Mouse (Mus musculus) retina, embryonic 14.5 days (tissue): ENCODE measurements at regions not wholly inside any gene's neighbourhood (a gene's known extent, or its start where the extent isn't known, plus 50 kb on each side); places are given as distances from the start of the nearest gene placed in this dataset.

Experiments used
- DNase-seq: peaks from one replicate; pipeline ENCODE4 v3.0.0-alpha.2; 2015; ENCODE audit warnings: low spot score

GRCm38 (mm10) chr1:43367151-43367895, 77.1 kb upstream of the Nck2 start:
- no peak for DNase-seq

- no peak for DNase-seq
Observed at GRCm38 (mm10) chr1:43371863-43372262, 72.5 kb upstream of the Nck2 start.

- DNase-seq, result no peak
Observed at GRCm38 (mm10) chr1:43374946-43375345, 69.4 kb upstream of the Nck2 start.

GRCm38 (mm10) chr1:43375851-43376250, 68.5 kb upstream of the Nck2 start:
- DNase-seq, result no peak

GRCm38 (mm10) chr1:43377491-43378263, 66.7 kb upstream of the Nck2 start:
- DNase-seq, result no peak

GRCm38 (mm10) chr1:43385008-43385407, 59.4 kb upstream of the Nck2 start:
- DNase-seq, result no peak

- no peak for DNase-seq
Observed at GRCm38 (mm10) chr1:43394035-43394434, 50.3 kb upstream of the Nck2 start.
